Mouse (Mus musculus): ENCODE results near the gene Med15. TPM values are rescaled to one million over a fixed set of nuclear protein-coding genes. Genes with fewer than 3 reads are reported as not detected.

Med15 gene
- polyA plus RNA-seq, 1 experiment from 2014 or later: 35.2 TPM

DNA sequence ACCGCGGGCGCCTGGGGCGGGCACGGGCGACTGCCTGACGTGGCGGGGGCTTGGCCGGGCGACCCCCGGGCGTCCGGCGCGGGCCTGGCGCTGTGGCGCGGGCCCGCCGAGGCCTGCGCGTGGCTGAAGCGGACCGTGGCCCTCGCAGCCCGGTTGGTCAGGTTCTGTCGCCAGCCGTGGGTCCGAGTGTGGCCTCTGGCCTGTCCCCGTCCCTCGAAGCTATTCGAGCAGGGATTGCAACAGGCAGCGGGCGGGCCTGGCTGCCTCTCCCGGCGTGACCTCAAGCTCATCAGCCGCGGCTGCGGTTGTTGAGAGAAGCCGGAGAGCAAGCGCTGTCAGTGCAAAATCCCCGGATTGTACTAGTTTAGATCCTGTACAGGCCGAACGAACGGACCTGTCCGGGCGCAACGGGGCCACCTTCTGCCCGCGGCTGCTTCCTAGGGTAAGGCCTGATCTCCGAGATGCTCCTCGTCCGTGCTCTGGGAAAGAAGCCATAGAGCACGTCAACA, 27.2 kb upstream of the Med15 start:
- H3K9me3 ChIP-seq (ENCODE audit: control insufficient read depth, low read length): no peaks in the 10 kb centered on the region
- H3K4me3 ChIP-seq (ENCODE audit: low read depth, low read length): peak overlapping the region; percentile 86
- H3K36me3 ChIP-seq (ENCODE audit: control insufficient read depth, insufficient read depth, low read length): peaks cover 21% of the 10 kb centered on the region; the same call in 1 of the 2 replicates
- peak overlapping the region; percentile 82 for H3K4me2 ChIP-seq (ENCODE audit: low read depth, low read length)
- H3K9ac ChIP-seq (ENCODE audit: low read depth, low read length): peak overlapping the region; percentile 95
- ATAC-seq (ENCODE audit: low read depth) (peak; percentile 48), DNase-seq (ENCODE audit: low spot score) (peak; percentile 48)
- no peaks in the 10 kb centered on the region for H3K27me3 ChIP-seq (replicated peaks; ENCODE audit: control insufficient read depth, insufficient read depth, low read length)
- under 1% methylated on average over 29 of the region's 54 CpGs for WGBS
- H3K27ac ChIP-seq (replicated peaks; ENCODE audit: low read depth, low read length): peak overlapping the region; percentile 85
- H3K4me1 ChIP-seq (ENCODE audit: control insufficient read depth, insufficient read depth, low read length): peaks cover 25% of the 10 kb centered on the region

DNA sequence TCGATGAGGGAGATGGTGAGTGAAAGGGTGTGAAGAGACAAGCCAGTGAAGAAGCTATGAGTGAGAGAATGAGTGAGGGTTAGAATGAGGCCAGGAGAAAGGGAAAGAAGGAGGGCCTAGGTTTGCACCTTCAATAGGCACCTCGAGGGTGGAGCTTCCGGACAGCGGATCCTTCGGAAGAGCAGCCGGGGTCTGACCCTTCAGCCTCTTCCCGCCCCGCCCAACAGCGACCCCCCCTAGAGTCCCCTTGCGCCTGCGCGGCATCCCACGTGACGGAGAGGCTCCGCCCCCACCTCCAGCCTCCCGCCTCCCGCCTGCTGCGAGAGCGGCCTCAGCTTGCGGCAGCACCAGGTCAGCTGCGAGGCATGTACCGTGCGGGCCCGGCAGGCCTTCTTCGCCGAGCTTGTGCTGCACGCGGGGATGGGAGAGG, 26.7 kb upstream of the Med15 start, which contains the start of gene Klhl22:
Gene Klhl22, plus strand, starts transcription at position 275 of the 430 bp plus-strand sequence.
- H3K4me2 ChIP-seq (ENCODE audit: low read depth, low read length): peak within 1 kb of the TSS; percentile 82
- H3K36me3 ChIP-seq (ENCODE audit: control insufficient read depth, insufficient read depth, low read length): peaks cover 18% of the 10 kb centered on the region; the same call in 1 of the 2 replicates
- H3K9me3 ChIP-seq (ENCODE audit: control insufficient read depth, low read length): no peaks in the 10 kb centered on the region
- peak; percentile 97 for ATAC-seq (ENCODE audit: low read depth)
- H3K4me1 ChIP-seq (ENCODE audit: control insufficient read depth, insufficient read depth, low read length): peaks cover 25% of the 10 kb centered on the region
- peak within 1 kb of the TSS; percentile 86 for H3K4me3 ChIP-seq (ENCODE audit: low read depth, low read length)
- H3K27ac ChIP-seq (replicated peaks; ENCODE audit: low read depth, low read length): peak within 1 kb of the TSS; percentile 85
- H3K9ac ChIP-seq (ENCODE audit: low read depth, low read length): peak within 1 kb of the TSS; percentile 95
- DNase-seq (ENCODE audit: low spot score): peak; percentile 94
- H3K27me3 ChIP-seq (replicated peaks; ENCODE audit: control insufficient read depth, insufficient read depth, low read length): no peaks in the 10 kb centered on the region
- 3% methylated on average over 7 of the region's 28 CpGs for WGBS

- no peak for DNase-seq (ENCODE audit: low spot score)
- Histone ChIP-seq H3K9me3 (ENCODE audit: control insufficient read depth, low read length) (no peaks in the 10 kb centered on the region), H3K4me2 (ENCODE audit: low read depth, low read length) (peak overlapping the region; percentile 82), H3K4me3 (ENCODE audit: low read depth, low read length) (peak overlapping the region; percentile 86), H3K9ac (ENCODE audit: low read depth, low read length) (peak overlapping the region; percentile 95), H3K36me3 (ENCODE audit: control insufficient read depth, insufficient read depth, low read length) (0 out of 2 replicates have a peak, but pooled peaks cover 13% of the 10 kb centered on the region), H3K4me1 (ENCODE audit: control insufficient read depth, insufficient read depth, low read length) (peaks cover 25% of the 10 kb centered on the region), H3K27me3 (replicated peaks; ENCODE audit: control insufficient read depth, insufficient read depth, low read length) (no peaks in the 10 kb centered on the region), H3K27ac (replicated peaks; ENCODE audit: low read depth, low read length) (no peak overlapping the region)
- peak; percentile 7; the same call in 1 of the 2 replicates for ATAC-seq (ENCODE audit: low read depth)
- 47% methylated on average over 9 of the region's 9 CpGs for WGBS
Measured at GRCm38 (mm10) chr16:17758902-17759301, 26.2 kb upstream of the Med15 start.

- Histone ChIP-seq H3K27me3 (replicated peaks; ENCODE audit: control insufficient read depth, insufficient read depth, low read length) (no peaks in the 10 kb centered on the region), H3K27ac (replicated peaks; ENCODE audit: low read depth, low read length) (no peak overlapping the region), H3K9me3 (ENCODE audit: control insufficient read depth, low read length) (no peaks in the 10 kb centered on the region), H3K9ac (ENCODE audit: low read depth, low read length) (no peak overlapping the region), H3K4me2 (ENCODE audit: low read depth, low read length) (no peak overlapping the region), H3K36me3 (ENCODE audit: control insufficient read depth, insufficient read depth, low read length) (0 out of 2 replicates have a peak, but pooled peaks cover 13% of the 10 kb centered on the region), H3K4me3 (ENCODE audit: low read depth, low read length) (no peak overlapping the region), H3K4me1 (ENCODE audit: control insufficient read depth, insufficient read depth, low read length) (peaks cover 25% of the 10 kb centered on the region)
- ATAC-seq (ENCODE audit: low read depth): no peak
- 96% methylated on average over 1 of the region's 1 CpGs for WGBS
- DNase-seq (ENCODE audit: low spot score): no peak
Measured at GRCm38 (mm10) chr16:17757756-17758155, 25.1 kb upstream of the Med15 start.

DNA sequence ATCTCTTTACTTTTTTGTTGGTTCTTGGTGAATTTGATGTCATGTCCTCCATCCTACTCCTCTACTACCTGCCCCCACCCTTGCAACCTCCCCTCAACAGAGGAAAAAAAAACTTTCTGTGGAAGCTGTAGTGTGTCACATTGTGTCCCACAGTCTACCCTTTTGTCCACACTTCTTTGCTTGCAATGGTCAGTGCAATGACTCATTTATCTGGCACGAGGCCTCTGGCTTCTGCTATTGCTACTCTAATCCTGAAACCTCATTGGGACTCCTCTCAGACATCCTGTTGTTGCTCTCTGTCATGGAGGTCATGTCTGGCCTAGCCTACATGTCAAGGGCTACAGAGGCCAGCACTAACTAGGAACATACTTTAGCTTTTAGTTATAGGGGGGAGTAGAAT, 21.0 kb upstream of the Med15 start:
- Histone ChIP-seq H3K4me1 (ENCODE audit: control insufficient read depth, insufficient read depth, low read length) (0 out of 2 replicates have a peak, but pooled peaks cover 1% of the 10 kb centered on the region), H3K27ac (replicated peaks; ENCODE audit: low read depth, low read length) (peak overlapping the region; percentile 56), H3K27me3 (replicated peaks; ENCODE audit: control insufficient read depth, insufficient read depth, low read length) (no peaks in the 10 kb centered on the region), H3K9ac (ENCODE audit: low read depth, low read length) (no peak overlapping the region), H3K4me3 (ENCODE audit: low read depth, low read length) (no peak overlapping the region), H3K36me3 (ENCODE audit: control insufficient read depth, insufficient read depth, low read length) (no peaks in the 10 kb centered on the region), H3K4me2 (ENCODE audit: low read depth, low read length) (no peak overlapping the region), H3K9me3 (ENCODE audit: control insufficient read depth, low read length) (no peaks in the 10 kb centered on the region)
- DNase-seq (ENCODE audit: low spot score): no peak
- 36% methylated on average over 1 of the region's 1 CpGs for WGBS
- no peak for ATAC-seq (ENCODE audit: low read depth)

DNA sequence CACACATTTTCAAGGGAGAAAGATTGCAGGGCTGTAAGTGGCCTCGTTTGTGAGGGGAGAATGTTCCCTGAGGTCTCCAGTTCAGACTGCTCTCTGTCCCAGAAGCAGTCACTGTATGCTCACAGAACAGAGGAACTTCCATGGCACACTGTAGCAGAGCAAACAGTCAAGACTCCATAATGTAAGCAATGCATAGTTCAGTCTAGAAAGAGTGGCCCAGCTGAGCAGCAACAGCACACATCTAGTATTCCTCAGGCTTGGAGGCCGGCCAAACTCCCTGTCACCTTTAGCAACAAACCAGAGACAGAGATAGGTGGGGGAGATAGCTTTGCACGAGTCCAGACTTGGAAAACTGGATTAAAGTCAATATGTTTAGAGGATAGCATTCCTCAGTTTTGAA, 20.3 kb upstream of the Med15 start:
- peak; percentile 91 for ATAC-seq (ENCODE audit: low read depth)
- H3K36me3 ChIP-seq (ENCODE audit: control insufficient read depth, insufficient read depth, low read length): no peaks in the 10 kb centered on the region
- no peaks in the 10 kb centered on the region for H3K4me1 ChIP-seq (ENCODE audit: control insufficient read depth, insufficient read depth, low read length)
- no peak overlapping the region for H3K4me3 ChIP-seq (ENCODE audit: low read depth, low read length)
- DNase-seq (ENCODE audit: low spot score): peak; percentile 88
- H3K9me3 ChIP-seq (ENCODE audit: control insufficient read depth, low read length): no peaks in the 10 kb centered on the region
- H3K9ac ChIP-seq (ENCODE audit: low read depth, low read length): no peak overlapping the region
- H3K27me3 ChIP-seq (replicated peaks; ENCODE audit: control insufficient read depth, insufficient read depth, low read length): no peaks in the 10 kb centered on the region
- 17% methylated on average over 3 of the region's 3 CpGs for WGBS
- no peak overlapping the region for H3K4me2 ChIP-seq (ENCODE audit: low read depth, low read length)
- H3K27ac ChIP-seq (replicated peaks; ENCODE audit: low read depth, low read length): peak overlapping the region; percentile 56

- no peak overlapping the region for H3K27ac ChIP-seq (replicated peaks; ENCODE audit: low read depth, low read length)
- peaks cover 5% of the 10 kb centered on the region; the same call in 1 of the 2 replicates for H3K9me3 ChIP-seq (ENCODE audit: control insufficient read depth, low read length)
- no peaks in the 10 kb centered on the region for H3K4me1 ChIP-seq (ENCODE audit: control insufficient read depth, insufficient read depth, low read length)
- no peak overlapping the region for H3K9ac ChIP-seq (ENCODE audit: low read depth, low read length)
- DNase-seq (ENCODE audit: low spot score): no peak
- ATAC-seq (ENCODE audit: low read depth): no peak
- WGBS: 79% methylated on average over 2 of the region's 2 CpGs
- H3K36me3 ChIP-seq (ENCODE audit: control insufficient read depth, insufficient read depth, low read length): no peaks in the 10 kb centered on the region
- H3K27me3 ChIP-seq (replicated peaks; ENCODE audit: control insufficient read depth, insufficient read depth, low read length): no peaks in the 10 kb centered on the region
- H3K4me2 ChIP-seq (ENCODE audit: low read depth, low read length): no peak overlapping the region
- no peak overlapping the region for H3K4me3 ChIP-seq (ENCODE audit: low read depth, low read length)
Measured at GRCm38 (mm10) chr16:17745067-17745466, 12.4 kb upstream of the Med15 start.

DNA sequence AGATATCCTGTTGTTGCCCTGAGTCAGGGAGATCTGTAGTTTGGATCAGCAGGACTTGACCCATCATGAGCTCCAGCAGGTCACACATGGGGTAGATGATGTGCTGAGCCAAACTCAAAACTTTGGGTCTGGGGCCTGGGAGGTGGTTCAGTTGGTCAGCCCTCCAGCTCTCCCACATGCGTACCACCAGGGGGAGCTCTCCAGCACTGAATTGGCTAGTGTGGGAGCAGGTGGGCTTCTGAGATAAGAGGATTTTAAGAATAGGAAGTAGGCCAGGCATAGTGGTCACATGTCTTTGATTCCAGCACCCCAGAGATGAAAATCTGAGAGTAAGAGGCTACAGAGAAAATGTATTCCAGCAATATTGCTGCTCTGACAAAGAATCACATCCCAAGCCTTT, 11.8 kb upstream of the Med15 start:
- ATAC-seq (ENCODE audit: low read depth): peak; percentile 47; the same call in 1 of the 2 replicates
- 8% methylated on average over 1 of the region's 1 CpGs for WGBS

GRCm38 (mm10) chr16:17743279-17743678, 10.6 kb upstream of the Med15 start:
- ATAC-seq (ENCODE audit: low read depth): no peak
- DNase-seq (ENCODE audit: low spot score): no peak
- H3K27ac ChIP-seq (replicated peaks; ENCODE audit: low read depth, low read length): peak overlapping the region; percentile 33; the same call in 1 of the 2 replicates
- WGBS: 43% methylated on average over 4 of the region's 4 CpGs
- H3K4me2 ChIP-seq (ENCODE audit: low read depth, low read length): no peak overlapping the region
- H3K9me3 ChIP-seq (ENCODE audit: control insufficient read depth, low read length): peaks cover 5% of the 10 kb centered on the region; the same call in 1 of the 2 replicates
- no peaks in the 10 kb centered on the region for H3K27me3 ChIP-seq (replicated peaks; ENCODE audit: control insufficient read depth, insufficient read depth, low read length)
- no peaks in the 10 kb centered on the region for H3K4me1 ChIP-seq (ENCODE audit: control insufficient read depth, insufficient read depth, low read length)
- H3K36me3 ChIP-seq (ENCODE audit: control insufficient read depth, insufficient read depth, low read length): no peaks in the 10 kb centered on the region
- no peak overlapping the region for H3K4me3 ChIP-seq (ENCODE audit: low read depth, low read length)
- no peak overlapping the region for H3K9ac ChIP-seq (ENCODE audit: low read depth, low read length)

More for the DNA sequence above, 11.8 kb upstream of the Med15 start:
- DNase-seq (ENCODE audit: low spot score): no peak
- Histone ChIP-seq H3K9me3 (ENCODE audit: control insufficient read depth, low read length) (peaks cover 5% of the 10 kb centered on the region; the same call in 1 of the 2 replicates), H3K4me1 (ENCODE audit: control insufficient read depth, insufficient read depth, low read length) (no peaks in the 10 kb centered on the region), H3K4me2 (ENCODE audit: low read depth, low read length) (no peak overlapping the region), H3K9ac (ENCODE audit: low read depth, low read length) (no peak overlapping the region), H3K27ac (replicated peaks; ENCODE audit: low read depth, low read length) (no peak overlapping the region), H3K4me3 (ENCODE audit: low read depth, low read length) (no peak overlapping the region), H3K36me3 (ENCODE audit: control insufficient read depth, insufficient read depth, low read length) (no peaks in the 10 kb centered on the region), H3K27me3 (replicated peaks; ENCODE audit: control insufficient read depth, insufficient read depth, low read length) (no peaks in the 10 kb centered on the region)
